Mouse (Mus musculus): ENCODE measurements around the gene Alg11.

Alg11 gene

DNA sequence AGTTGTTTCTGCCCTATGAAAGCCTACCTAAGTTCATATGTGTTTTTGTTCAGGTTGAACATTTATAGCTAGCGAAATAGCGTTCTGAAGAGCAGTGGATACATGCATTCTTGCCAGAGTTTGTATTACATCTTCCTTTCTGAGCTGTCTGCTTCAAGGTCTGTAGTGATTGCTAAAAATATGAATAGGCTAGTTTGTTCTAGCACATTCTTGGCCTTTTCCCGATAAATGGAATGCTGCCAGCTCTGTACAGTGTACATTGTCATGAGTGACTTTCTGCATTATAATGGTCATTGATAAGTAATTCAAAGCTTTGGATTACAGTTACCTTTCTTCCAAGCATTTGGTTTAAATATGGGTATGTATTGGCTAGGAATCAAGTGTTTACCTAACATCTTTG is 605 bp downstream of the Alg11 start:
- DNase-seq (ENCODE audit: low spot score in 2 of 2) = no peak

DNA sequence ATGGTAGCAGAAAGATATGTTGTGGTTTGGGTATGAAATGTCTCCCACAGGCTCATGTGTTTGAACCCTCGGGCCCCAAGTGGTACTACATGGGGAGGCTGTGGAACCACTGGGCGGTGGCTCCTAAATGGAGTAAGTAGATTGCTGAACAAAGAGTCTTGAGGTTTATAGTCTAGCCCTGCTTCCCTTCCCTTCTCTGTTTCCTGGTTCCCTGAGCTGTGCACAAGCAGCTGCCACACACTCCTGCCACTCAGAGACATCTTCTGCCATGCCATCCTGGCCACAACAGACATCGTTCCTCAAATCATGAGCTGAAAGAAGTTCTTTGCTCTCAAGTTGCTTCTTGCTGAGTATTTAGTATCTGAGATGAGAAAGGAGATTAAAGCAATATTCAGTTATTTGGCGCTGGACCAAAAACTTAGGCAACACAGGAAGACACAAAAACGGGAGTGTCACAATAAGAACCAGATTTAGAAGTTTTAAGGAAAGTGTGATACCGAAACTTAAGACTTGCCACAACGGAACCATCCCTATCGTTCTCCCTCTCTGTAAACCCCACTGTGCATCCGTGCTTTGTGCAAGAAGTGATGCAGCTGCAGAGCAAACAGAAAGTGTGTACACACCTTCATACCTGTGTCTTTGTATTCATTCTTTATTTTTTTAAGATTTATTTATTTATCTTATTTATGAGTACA is 18.9 kb downstream of the Alg11 start:
- DNase-seq (ENCODE audit: low spot score in 2 of 2) = no peak

DNA sequence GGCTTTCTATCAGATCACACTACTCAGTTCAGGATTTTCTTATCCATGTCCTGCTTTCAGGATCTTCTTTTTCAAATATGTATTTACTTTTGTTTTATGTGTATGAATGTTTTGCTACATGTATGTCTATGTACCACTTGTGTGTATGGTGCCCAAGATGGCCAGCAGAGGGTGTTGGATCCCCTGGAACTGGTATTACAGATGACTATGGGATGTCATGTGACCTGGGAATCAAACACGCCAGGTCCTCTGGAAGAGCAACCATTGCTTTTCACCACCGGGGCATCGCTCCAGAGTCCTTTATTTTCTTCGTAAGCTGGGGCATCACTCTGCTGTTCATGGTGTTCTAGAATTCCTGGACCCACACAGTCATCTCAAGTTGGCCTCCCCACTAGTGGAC is 28.7 kb downstream of the Alg11 start:
- DNase-seq (ENCODE audit: low spot score in 2 of 2) = no peak

DNA sequence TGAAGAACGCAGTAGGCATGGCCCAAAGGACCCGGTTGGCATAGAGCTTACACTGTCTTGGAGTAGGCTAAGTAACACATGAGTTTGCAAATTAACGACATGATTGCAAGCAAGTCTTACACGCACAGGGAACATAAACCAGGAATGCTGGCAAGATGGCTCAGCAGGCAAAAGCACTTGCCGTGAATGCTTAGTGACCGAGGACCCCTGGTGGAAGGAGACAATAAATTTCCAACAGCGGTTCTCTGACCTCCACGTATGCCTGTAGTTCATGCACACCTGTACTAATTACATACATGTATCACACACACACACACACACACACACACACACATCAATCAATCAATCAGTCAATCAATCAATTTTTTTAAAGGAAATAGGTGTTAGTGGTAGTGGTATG is 31.0 kb downstream of the Alg11 start:
- DNase-seq (ENCODE audit: low spot score in 2 of 2) = no peak

DNA sequence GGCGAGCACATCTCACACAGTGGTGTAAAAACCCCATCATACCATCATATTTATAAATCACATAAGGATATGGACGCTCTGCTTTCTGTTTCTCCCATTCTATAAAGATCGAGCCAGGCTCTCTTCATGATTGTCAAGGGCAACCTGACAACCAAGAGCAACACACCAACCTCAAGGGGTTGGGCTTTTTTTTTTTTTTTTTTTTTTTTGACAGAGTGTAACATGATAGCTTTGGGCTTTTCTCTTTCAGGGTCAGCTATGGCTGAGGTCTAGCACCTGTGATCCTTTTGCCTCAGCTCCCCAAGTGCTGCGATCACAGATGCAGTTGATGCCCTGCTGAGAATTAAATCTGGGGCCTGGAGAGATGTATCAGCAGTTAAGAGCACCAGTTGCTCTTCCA is 46.5 kb downstream of the Alg11 start:
- no peak for DNase-seq (ENCODE audit: low spot score in 2 of 2)
